In genomic region chr1:120263226-120263625, GRCm38 (mm10) we compare ENCODE assay signal across 17 mouse cellular contexts. TPM values are rescaled to one million over a fixed set of nuclear protein-coding genes. Genes with fewer than 3 reads are reported as not detected.
DNase-seq lines count a peak whose midpoint lies in the region; ATAC-seq and TF ChIP-seq lines count a peak whose summit lies in the region.
"Had no signal": no experiment of that assay in that cellular context is flagged by ENCODE, and none has a peak within 500 bp of the region (broad histone marks: within the 10 kb centered on the region; RNA-seq: fewer than 3 reads in every experiment).

No protein-coding gene starts in this region.

- TF ChIP-seq CTCF in liver, embryonic 14.5 days (IDR thresholded peaks at IDR 0.05; ENCODE audit: low read depth) = no peak

- ATAC-seq in kidney, embryonic 15.5 days (replicated peaks; ENCODE audit: low FRiP score) = no peak
- no peak for ATAC-seq in liver, embryonic 14.5 days (ENCODE audit: insufficient read depth)
- ATAC-seq: intestine, embryonic 16.5 days had no signal

- H3K9me3 ChIP-seq in kidney, embryonic 15.5 days (replicated peaks) = no peaks in the 10 kb centered on the region
- H3K9me3 ChIP-seq in liver, embryonic 14.5 days (ENCODE audit: control insufficient read depth, low read length) = no peaks in the 10 kb centered on the region
- H3K9me3 ChIP-seq: embryonic facial prominence, embryonic 12.5 days; hindbrain, embryonic 15.5 days; limb, embryonic 15.5 days; megakaryocyte, embryonic 14.5 days had no signal

- H3K9ac ChIP-seq in kidney, embryonic 15.5 days = no peak overlapping the region
- peak overlapping the region; percentile 90 for H3K9ac ChIP-seq in liver, embryonic 14.5 days (replicated peaks)
- H3K9ac ChIP-seq: embryonic facial prominence, embryonic 12.5 days; hindbrain, embryonic 15.5 days; limb, embryonic 15.5 days had no signal

- no peak overlapping the region for H3K27ac ChIP-seq in kidney, embryonic 15.5 days
- 0 out of 2 replicates have a peak overlapping the region, but pooled peaks have one; percentile 9 for H3K27ac ChIP-seq in brown adipose tissue, adult 24 weeks (replicated peaks; ENCODE audit: low read depth, low read length)
- no peak overlapping the region for H3K27ac ChIP-seq in liver, embryonic 14.5 days
- H3K27ac ChIP-seq: embryonic facial prominence, embryonic 12.5 days; hindbrain, embryonic 15.5 days; limb, embryonic 15.5 days had no signal

- H3K4me1 ChIP-seq in kidney, embryonic 15.5 days = peaks cover 25% of the 10 kb centered on the region
- peaks cover 39% of the 10 kb centered on the region for H3K4me1 ChIP-seq in brown adipose tissue, adult 24 weeks (ENCODE audit: control insufficient read depth, insufficient read depth, insufficient read length, low read length)
- H3K4me1 ChIP-seq in liver, embryonic 14.5 days (replicated peaks; ENCODE audit: control insufficient read depth in 2 of 2, insufficient read depth in 2 of 2, low read length in 1 of 2) = peaks cover 83 to 84% of the 10 kb centered on the region in 2 experiments

- H3K4me3 ChIP-seq in kidney, embryonic 15.5 days (replicated peaks) = no peak overlapping the region
- H3K4me3 ChIP-seq in brown adipose tissue, adult 24 weeks (ENCODE audit: insufficient read depth, low read depth, low read length) = peak overlapping the region; percentile 68; the same call in 1 of the 2 replicates
- peak overlapping the region; percentile 82 to 84 for H3K4me3 ChIP-seq in liver, embryonic 14.5 days (ENCODE audit: insufficient read depth in 1 of 2, low read depth in 2 of 2, low read length in 2 of 2)
- H3K4me3 ChIP-seq: embryonic facial prominence, embryonic 12.5 days; hindbrain, embryonic 15.5 days; limb, embryonic 15.5 days had no signal

- WGBS in kidney, embryonic 15.5 days = 82% methylated on average over 4 of the region's 4 CpGs
- 75% methylated on average over 4 of the region's 4 CpGs for WGBS in liver, embryonic 14.5 days (ENCODE audit: insufficient replicate concordance)

- DNase-seq in kidney, adult 11 months = peak; percentile 60
- peak; percentile 50 for DNase-seq in 3T3-L1 (ENCODE audit: low read depth, low spot score)
- no peak for DNase-seq in liver, embryonic 14.5 days (ENCODE audit: low read depth in 3 of 3, low spot score in 3 of 3)
- no peak for DNase-seq in ovary, postnatal 36 days (ENCODE audit: low spot score)
- DNase-seq in embryo, embryonic 10 days (ENCODE audit: low spot score) = no peak
- DNase-seq: cerebellum, adult 11 months; cerebellum, postnatal 36 days; gastrocnemius, postnatal 14 days; layer of hippocampus, adult 9-11 months; lung, postnatal 14 days had no signal

- H3K36me3 ChIP-seq in kidney, embryonic 15.5 days = no peaks in the 10 kb centered on the region
- peaks cover 11% of the 10 kb centered on the region for H3K36me3 ChIP-seq in liver, embryonic 14.5 days (replicated peaks; ENCODE audit: control insufficient read depth, insufficient read depth, low read depth)
- H3K36me3 ChIP-seq: embryonic facial prominence, embryonic 12.5 days; hindbrain, embryonic 15.5 days; limb, embryonic 15.5 days had no signal

- no peaks in the 10 kb centered on the region for H3K27me3 ChIP-seq in kidney, embryonic 15.5 days
- H3K27me3 ChIP-seq in liver, embryonic 14.5 days (ENCODE audit: control insufficient read depth, insufficient read depth, low read length) = no peaks in the 10 kb centered on the region
- H3K27me3 ChIP-seq: embryonic facial prominence, embryonic 12.5 days; hindbrain, embryonic 15.5 days; limb, embryonic 15.5 days had no signal

- no peak overlapping the region for H3K4me2 ChIP-seq in kidney, embryonic 15.5 days
- peak overlapping the region; percentile 94 for H3K4me2 ChIP-seq in liver, embryonic 14.5 days (ENCODE audit: low read depth)
- H3K4me2 ChIP-seq: embryonic facial prominence, embryonic 12.5 days; hindbrain, embryonic 15.5 days; limb, embryonic 15.5 days had no signal

- TF ChIP-seq EP300 in liver, embryonic 14.5 days (IDR thresholded peaks at IDR 0.05; ENCODE audit: low read depth) = no peak

RNA-seq across cellular contexts. Expression of gene Steap3, which starts 9.3 kb away (rescaled TPM):
- polyA plus RNA-seq in kidney, embryonic 15.5 days (2015; fragmentation: Nextera tagmentation; extraction: Ambion mirVana) = 3.0 and 3.4 TPM in 2 replicates
- 12.7 and 15.1 TPM in 2 replicates for polyA plus RNA-seq in brown adipose tissue, adult 24 weeks (2012; ENCODE audit: insufficient read depth, insufficient read length, missing spikeins)
- polyA plus RNA-seq in liver, embryonic 14.5 days (2012; rRNA removed) = 38.8 and 42.2 TPM in 2 replicates
- 39.1 and 46.2 TPM in 2 replicates for polyA plus RNA-seq in liver, embryonic 14.5 days (2014; fragmentation: Nextera tagmentation; extraction: Ambion mirVana)

Comparison
In these comparisons a context has a peak if more than half of its experiments do, and no peak if none do; other contexts are left out.
1. DNase-seq: peak in kidney, adult 11 months (single experiment) and 3T3-L1 (single experiment); none in liver, embryonic 14.5 days (0 of 3), ovary, postnatal 36 days (single experiment) and embryo, embryonic 10 days (single experiment).